Mouse (Mus musculus) CD4-positive, CD25-positive, alpha-beta regulatory T cell, adult 4 months (primary cell): Measurements from ENCODE around the gene Vma21-ps. TPM values are rescaled to one million over a fixed set of nuclear protein-coding genes. Genes with fewer than 3 reads are reported as not detected.
"Not testable (repeated sequence)": the region's sequence is repeated elsewhere in the genome, so short reads cannot be mapped to it uniquely, and the experiment has no call there.

Experiments used
- ATAC-seq: one replicate; pipeline ENCODE4 v1.8.0; 2017
- polyA plus RNA-seq, 2 experiments: library from polyadenylated mRNA; unstranded; fragments of 100-300 nt; shearing (Covaris generic); gene quantifications; one replicate each; pipeline ENCODE4 v1.2.1; 2017

The Vma21-ps gene
- not detected for polyA plus RNA-seq

DNA sequence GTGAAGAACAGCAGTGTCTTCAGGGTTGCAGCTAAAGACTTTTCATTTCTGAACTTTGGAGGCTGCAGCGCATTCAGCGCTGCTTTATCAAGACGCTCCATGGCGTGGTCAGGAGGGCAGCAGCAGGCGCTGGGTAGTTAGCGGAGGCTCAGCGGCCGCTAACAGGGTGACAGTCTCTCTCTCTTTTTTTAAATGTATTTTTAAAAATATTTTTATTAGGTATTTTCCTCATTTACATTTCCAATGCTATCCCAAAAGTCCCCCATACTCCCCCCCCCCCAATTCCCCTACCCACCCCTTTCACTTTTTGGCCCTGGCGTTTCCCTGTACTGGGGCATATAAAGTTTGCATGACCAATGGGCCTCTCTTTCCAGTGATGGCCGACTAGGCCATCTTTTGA lies at the start of gene Vma21-ps:
TSS of gene Vma21-ps (minus strand) at position 101 of the 400 bp plus-strand sequence.
- ATAC-seq, result not testable (repeated sequence)

DNA sequence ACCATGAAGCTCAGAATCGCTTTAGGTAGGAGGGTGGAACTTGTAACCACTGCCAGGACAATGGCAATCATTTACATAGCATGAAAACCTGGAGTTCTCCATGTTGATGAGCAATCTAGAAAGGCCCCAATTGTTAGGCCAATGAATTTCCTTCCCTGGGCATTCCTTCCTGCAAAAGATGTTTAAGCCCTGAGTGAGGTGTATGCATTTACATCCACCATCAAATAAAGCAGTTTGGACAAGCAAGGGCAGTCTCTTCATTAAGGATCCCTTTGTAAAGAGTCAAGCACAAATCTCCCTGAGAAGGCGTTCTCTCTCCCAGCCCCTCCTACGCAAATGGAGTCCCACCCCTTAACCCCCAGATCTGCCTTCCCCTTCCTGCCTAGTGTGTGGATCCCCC lies 46.0 kb upstream of the Vma21-ps start:
- no peak for ATAC-seq

DNA sequence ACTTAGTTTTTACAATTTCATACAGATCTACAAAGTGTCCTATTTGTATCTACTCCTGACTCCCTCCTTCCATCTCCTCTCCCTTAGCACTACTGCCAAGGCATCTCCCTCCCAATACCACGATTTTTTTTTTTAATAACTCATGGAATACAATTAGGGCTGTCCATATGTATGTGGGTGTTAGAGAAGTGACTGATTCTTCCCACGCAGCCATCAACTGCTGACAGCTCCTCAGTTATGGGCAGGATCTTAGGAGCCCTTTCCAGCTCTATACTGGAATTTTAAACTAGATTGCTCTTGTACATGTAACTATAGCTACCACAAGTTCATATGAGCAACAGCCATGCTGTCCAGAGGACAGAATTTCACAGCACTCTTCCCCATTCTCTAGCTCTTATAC lies 33.6 kb upstream of the Vma21-ps start:
- ATAC-seq, result no peak

DNA sequence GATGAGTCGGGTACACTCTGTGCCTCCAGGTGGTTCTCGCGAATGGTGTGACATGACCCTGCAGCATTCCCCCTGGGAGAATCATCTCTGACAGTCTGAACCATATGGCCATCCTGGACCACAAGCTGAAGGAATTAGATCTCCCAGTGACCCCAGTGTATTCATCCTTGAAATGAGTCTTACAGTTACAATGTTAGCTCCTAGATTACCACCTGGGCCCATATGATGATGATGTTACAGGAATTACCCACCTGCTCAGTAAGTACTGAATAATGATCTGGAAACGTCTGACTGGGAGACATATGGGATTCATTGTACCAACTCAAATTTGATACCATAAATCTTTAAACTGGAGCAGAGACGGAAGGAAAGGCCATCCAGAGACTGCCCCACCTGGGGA lies 29.4 kb upstream of the Vma21-ps start:
- no peak for ATAC-seq

DNA sequence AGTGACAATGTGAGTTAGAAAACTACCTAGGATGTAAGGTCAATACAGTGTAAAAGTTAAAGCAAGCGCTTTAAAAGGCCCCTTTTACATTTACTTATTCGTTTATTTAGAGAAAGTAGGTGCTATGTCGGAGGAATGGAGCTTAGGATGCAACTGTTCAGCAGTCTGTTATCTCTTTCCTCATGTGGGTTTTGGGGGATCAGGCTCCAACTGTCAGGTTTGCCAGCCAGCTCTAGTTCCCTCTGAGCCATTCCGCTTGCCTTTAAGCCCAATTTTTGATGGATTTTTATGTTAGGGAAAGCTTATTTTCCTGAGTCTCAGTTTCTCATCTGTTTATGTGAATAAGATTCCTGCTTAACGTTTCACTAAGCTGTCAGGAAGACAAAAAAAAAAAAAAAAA lies 22.3 kb upstream of the Vma21-ps start:
- ATAC-seq, result no peak

DNA sequence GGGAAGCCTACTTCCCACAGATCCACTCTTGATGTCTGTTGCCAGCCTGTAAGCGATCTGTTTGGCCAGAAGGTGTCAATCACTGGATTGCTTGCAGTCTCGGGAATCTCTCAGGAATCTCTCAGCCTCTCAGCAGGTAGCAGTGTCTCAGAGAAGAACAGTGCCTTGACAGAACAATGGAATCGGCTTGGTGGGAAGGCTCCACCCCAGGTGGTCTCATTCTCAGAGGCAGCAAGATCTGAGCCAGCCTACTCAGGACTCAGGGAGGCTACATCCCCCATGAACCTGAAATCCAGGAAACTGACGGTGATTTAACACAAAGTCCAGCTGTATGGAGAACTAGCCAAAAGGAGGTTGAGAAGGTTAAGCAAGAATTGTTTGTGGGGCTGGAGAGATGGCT lies 20.5 kb upstream of the Vma21-ps start:
- no peak for ATAC-seq

DNA sequence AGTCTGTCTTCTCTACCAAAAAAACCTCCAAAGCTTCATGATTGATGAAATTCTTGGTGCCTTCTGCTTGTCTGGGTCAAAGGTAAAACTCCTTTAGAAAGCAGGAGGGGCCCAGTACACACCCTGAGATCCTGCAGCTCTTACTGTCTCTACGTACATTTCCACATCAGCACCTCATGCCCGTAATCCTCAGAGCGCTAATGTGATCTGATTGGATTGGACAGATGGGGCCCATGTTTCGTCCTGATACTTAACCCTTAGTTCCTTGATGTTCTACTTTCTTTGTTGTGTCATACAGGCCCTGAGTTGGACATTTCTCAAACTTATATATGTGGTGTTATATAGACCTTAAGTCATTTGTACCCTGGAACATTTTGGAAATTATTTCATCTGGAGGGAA lies 9.6 kb downstream of the Vma21-ps start:
- no peak for ATAC-seq

DNA sequence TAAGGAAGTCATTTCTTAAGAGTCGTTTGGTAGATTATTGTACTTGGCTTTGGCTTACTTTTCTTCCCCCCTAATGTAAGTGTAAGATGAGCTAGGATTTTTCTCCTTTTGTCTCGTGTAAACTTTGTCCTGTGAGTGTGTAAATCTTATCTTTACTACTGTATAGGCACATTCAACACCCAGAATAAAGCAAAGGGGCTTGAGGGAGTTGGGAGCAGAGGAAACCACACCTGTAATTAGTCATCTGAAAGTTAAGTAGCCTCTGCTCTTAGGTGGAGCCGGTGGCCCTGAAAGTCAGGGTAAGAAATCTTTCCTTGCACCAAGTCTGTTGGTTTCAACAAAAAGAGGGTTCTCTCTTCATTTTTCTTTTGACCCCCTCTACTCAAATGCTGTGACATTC lies 23.6 kb downstream of the Vma21-ps start:
- ATAC-seq, result no peak

DNA sequence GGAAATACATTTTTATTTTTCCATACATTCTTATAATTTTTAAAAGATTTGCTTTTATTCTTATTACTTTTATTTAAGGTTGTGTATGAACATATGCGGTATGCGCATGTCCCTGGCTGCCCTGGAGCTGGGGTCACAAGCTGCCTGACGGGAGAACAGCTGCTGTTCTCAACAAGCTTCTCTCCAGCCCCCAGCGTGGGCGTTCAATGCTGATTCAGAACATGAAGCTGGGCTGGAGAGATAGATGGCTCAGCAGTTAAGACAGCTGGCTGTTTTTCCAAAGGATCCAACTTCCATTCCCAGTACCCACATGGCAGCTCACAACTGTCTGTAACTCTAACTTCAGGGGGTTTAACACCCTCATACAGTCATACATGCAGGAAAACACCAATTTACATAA lies 35.7 kb downstream of the Vma21-ps start:
- no peak for ATAC-seq

DNA sequence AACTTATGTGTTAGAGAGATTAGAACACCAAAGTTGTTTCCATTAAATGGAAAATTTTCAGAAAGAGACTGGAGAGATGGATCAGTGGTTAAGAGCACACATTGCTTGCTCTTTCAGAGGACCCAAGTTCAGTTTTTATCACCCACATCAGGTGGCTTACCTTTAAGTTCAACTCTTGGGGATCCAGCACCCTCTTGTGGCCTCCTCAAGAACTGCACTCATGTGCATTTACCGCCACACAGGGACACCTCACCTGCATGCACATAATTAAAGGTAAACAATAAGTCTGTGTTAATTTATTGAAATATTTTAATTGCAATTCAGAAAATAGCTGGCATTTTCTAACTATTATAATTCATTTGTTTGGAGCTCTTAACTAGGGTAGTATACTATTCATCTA lies 37.3 kb downstream of the Vma21-ps start:
- no peak for ATAC-seq

Other genes with a start within 250 kb of the Vma21-ps start
- gene Smc2, start 58.0 kb downstream of the Vma21-ps start, polyA plus RNA-seq, result 10 to 100 TPM; 48.9 to 49.1 TPM
- gene Toporsl, start 99.0 kb upstream of the Vma21-ps start, polyA plus RNA-seq, result not detected